Mouse (Mus musculus) forebrain, embryonic 13.5 days (tissue): ENCODE results near the gene Wdr89. TPM values are rescaled to one million over a fixed set of nuclear protein-coding genes. Genes with fewer than 3 reads are reported as not detected.
A peak's percentile ranks its signal among the peaks of the same experiment; 100 is the strongest.
"Not testable (repeated sequence)": the region's sequence is repeated elsewhere in the genome, so short reads cannot be mapped to it uniquely, and the experiment has no call there.

ENCODE experiments used
- ATAC-seq: fragments of 200-750 bp; cut with Nextera tagmentation; 2 replicates; pipeline ENCODE4 v1.8.0; 2017
- H3K27ac ChIP-seq: fragments of 300-500 bp; sonication (generic); 2 replicates; pipeline ENCODE4 v1.5.1; 2015; ENCODE audit warnings: inconsistent platforms, mild to moderate bottlenecking, moderate library complexity
- H3K27me3 ChIP-seq: fragments of 300-500 bp; sonication (generic); 2 replicates; pipeline ENCODE4 v1.6.1; 2015; ENCODE audit warnings: mild to moderate bottlenecking, inconsistent platforms
- H3K36me3 ChIP-seq: fragments of 300-500 bp; sonication (generic); 2 replicates; pipeline ENCODE4 v1.6.1; 2015; ENCODE audit warnings: mild to moderate bottlenecking, inconsistent platforms; ENCODE audit not compliant: poor library complexity, severe bottlenecking
- H3K4me1 ChIP-seq: fragments of 300-500 bp; sonication (generic); 2 replicates; pipeline ENCODE4 v1.6.1; 2015; ENCODE audit warnings: inconsistent platforms
- H3K4me2 ChIP-seq: fragments of 300-500 bp; sonication (generic); 2 replicates; pipeline ENCODE4 v1.6.1; 2015; ENCODE audit warnings: inconsistent platforms, mild to moderate bottlenecking, moderate library complexity
- H3K4me3 ChIP-seq: fragments of 300-500 bp; sonication (generic); 2 replicates; pipeline ENCODE4 v1.5.1; 2015; ENCODE audit warnings: mild to moderate bottlenecking, inconsistent platforms
- H3K9ac ChIP-seq: fragments of 300-500 bp; sonication (generic); 2 replicates; pipeline ENCODE4 v1.6.1; 2015; ENCODE audit warnings: mild to moderate bottlenecking, inconsistent platforms
- H3K9me3 ChIP-seq: fragments of 300-500 bp; sonication (generic); replicated peaks from 2 replicates; pipeline ENCODE4 v1.6.1; 2016; ENCODE audit warnings: inconsistent platforms
- WGBS: fragments of 180-500 bp; shearing (Covaris S2); methylation state at CpG from one replicate; pipeline ENCODE4 v1.1.7; 2015; 5-methylcytosine and 5-hydroxymethylcytosine counted together
- polyA plus RNA-seq: library from polyadenylated mRNA; unstranded; fragments of >200 nt; fragmentation: Nextera tagmentation; extraction: Ambion mirVana; gene quantifications from 2 replicates; pipeline ENCODE4 v1.2.1, GENCODE M21; 2015

The Wdr89 gene
- polyA plus RNA-seq, 1 experiment from 2014 or later: 8.4 TPM

- Histone ChIP-seq H3K27me3 (no peaks in the 10 kb centered on the region), H3K4me1 (no peaks in the 10 kb centered on the region), H3K4me2 (no peak overlapping the region), H3K4me3 (no peak overlapping the region), H3K9ac (no peak overlapping the region), H3K9me3 (0 out of 2 replicates have a peak, but pooled peaks cover 6% of the 10 kb centered on the region), H3K36me3 (no peaks in the 10 kb centered on the region), H3K27ac (no peak overlapping the region)
- WGBS: 92% methylated on average over 2 of the region's 2 CpGs
- no peak for ATAC-seq
These were observed 19.7 kb upstream of the Wdr89 start for GRCm38 (mm10) chr12:75689003-75689402.

- H3K27me3 ChIP-seq: no peaks in the 10 kb centered on the region
- ATAC-seq: no peak
- no peak overlapping the region for H3K27ac ChIP-seq
- H3K4me3 ChIP-seq: no peak overlapping the region
- H3K9me3 ChIP-seq: no peaks in the 10 kb centered on the region
- no peak overlapping the region for H3K4me2 ChIP-seq
- H3K9ac ChIP-seq: no peak overlapping the region
- WGBS: 79% methylated on average over 4 of the region's 4 CpGs
- no peaks in the 10 kb centered on the region for H3K4me1 ChIP-seq
- H3K36me3 ChIP-seq: no peaks in the 10 kb centered on the region
These were observed 18.0 kb upstream of the Wdr89 start for GRCm38 (mm10) chr12:75687314-75687713.

GRCm38 (mm10) chr12:75684026-75684425, 14.7 kb upstream of the Wdr89 start:
- not testable (repeated sequence) for H3K9me3 ChIP-seq, H3K27ac ChIP-seq, H3K4me3 ChIP-seq, H3K4me2 ChIP-seq, H3K4me1 ChIP-seq, H3K27me3 ChIP-seq, ATAC-seq, H3K36me3 ChIP-seq, H3K9ac ChIP-seq
- 87% methylated on average over 4 of the region's 4 CpGs for WGBS

- WGBS: 95% methylated on average over 4 of the region's 4 CpGs
- H3K9ac ChIP-seq: no peak overlapping the region
These were observed 14.3 kb upstream of the Wdr89 start for GRCm38 (mm10) chr12:75683598-75683997.

GRCm38 (mm10) chr12:75682842-75683241, 13.5 kb upstream of the Wdr89 start:
- 80% methylated on average over 2 of the region's 2 CpGs for WGBS
- ATAC-seq: no peak
- H3K27ac ChIP-seq: no peak overlapping the region

More at GRCm38 (mm10) chr12:75683598-75683997, 14.3 kb upstream of the Wdr89 start:
- H3K36me3 ChIP-seq: no peaks in the 10 kb centered on the region
- H3K4me1 ChIP-seq: no peaks in the 10 kb centered on the region
- no peaks in the 10 kb centered on the region for H3K9me3 ChIP-seq
- ATAC-seq: no peak
- no peak overlapping the region for H3K27ac ChIP-seq
- no peak overlapping the region for H3K4me3 ChIP-seq
- H3K4me2 ChIP-seq: no peak overlapping the region
- no peaks in the 10 kb centered on the region for H3K27me3 ChIP-seq

GRCm38 (mm10) chr12:75681101-75681500, 11.8 kb upstream of the Wdr89 start:
- no peak overlapping the region for H3K27ac ChIP-seq
- H3K4me3 ChIP-seq: no peak overlapping the region
- no peak for ATAC-seq
- H3K4me1 ChIP-seq: no peaks in the 10 kb centered on the region
- WGBS: 90% methylated on average over 4 of the region's 4 CpGs
- H3K36me3 ChIP-seq: no peaks in the 10 kb centered on the region
- no peak overlapping the region for H3K4me2 ChIP-seq
- no peaks in the 10 kb centered on the region for H3K9me3 ChIP-seq
- H3K27me3 ChIP-seq: no peaks in the 10 kb centered on the region
- no peak overlapping the region for H3K9ac ChIP-seq

More at GRCm38 (mm10) chr12:75682842-75683241, 13.5 kb upstream of the Wdr89 start:
- Histone ChIP-seq H3K9me3 (no peaks in the 10 kb centered on the region), H3K4me2 (no peak overlapping the region), H3K36me3 (no peaks in the 10 kb centered on the region), H3K4me1 (no peaks in the 10 kb centered on the region), H3K27me3 (no peaks in the 10 kb centered on the region), H3K9ac (no peak overlapping the region), H3K4me3 (no peak overlapping the region)

- 93% methylated on average over 4 of the region's 4 CpGs for WGBS
- Histone ChIP-seq H3K27me3 (no peaks in the 10 kb centered on the region), H3K36me3 (no peaks in the 10 kb centered on the region), H3K4me2 (no peak overlapping the region), H3K4me3 (no peak overlapping the region), H3K27ac (no peak overlapping the region), H3K9ac (no peak overlapping the region), H3K4me1 (no peaks in the 10 kb centered on the region), H3K9me3 (no peaks in the 10 kb centered on the region)
- ATAC-seq: no peak
These were observed 9.1 kb upstream of the Wdr89 start for GRCm38 (mm10) chr12:75678393-75678792.

GRCm38 (mm10) chr12:75672630-75673029, 3.3 kb upstream of the Wdr89 start:
- Histone ChIP-seq H3K27ac (no peak overlapping the region), H3K27me3 (no peaks in the 10 kb centered on the region), H3K4me2 (no peak overlapping the region), H3K4me3 (no peak overlapping the region), H3K4me1 (peaks cover 17% of the 10 kb centered on the region), H3K36me3 (no peaks in the 10 kb centered on the region), H3K9me3 (no peaks in the 10 kb centered on the region), H3K9ac (no peak overlapping the region)
- no peak for ATAC-seq
- 97% methylated on average over 4 of the region's 4 CpGs for WGBS

- Histone ChIP-seq H3K9ac (no peak overlapping the region), H3K27ac (no peak overlapping the region), H3K4me1 (peaks cover 17% of the 10 kb centered on the region), H3K27me3 (no peaks in the 10 kb centered on the region), H3K9me3 (no peaks in the 10 kb centered on the region), H3K36me3 (no peaks in the 10 kb centered on the region), H3K4me3 (no peak overlapping the region), H3K4me2 (no peak overlapping the region)
- 90% methylated on average over 3 of the region's 3 CpGs for WGBS
- no peak for ATAC-seq
These were observed 2.5 kb upstream of the Wdr89 start for GRCm38 (mm10) chr12:75671759-75672315.

GRCm38 (mm10) chr12:75670611-75671010, 1.3 kb upstream of the Wdr89 start:
- H3K9ac ChIP-seq: peak overlapping the region; percentile 49; the same call in 1 of the 2 replicates
- peak overlapping the region; percentile 70 for H3K4me2 ChIP-seq
- no peaks in the 10 kb centered on the region for H3K36me3 ChIP-seq
- 90% methylated on average over 6 of the region's 6 CpGs for WGBS
- H3K27me3 ChIP-seq: no peaks in the 10 kb centered on the region
- peak overlapping the region; percentile 68 for H3K4me3 ChIP-seq
- H3K27ac ChIP-seq: no peak overlapping the region
- peaks cover 17% of the 10 kb centered on the region for H3K4me1 ChIP-seq
- no peak for ATAC-seq
- no peaks in the 10 kb centered on the region for H3K9me3 ChIP-seq

- Histone ChIP-seq H3K27ac (peak overlapping the region; percentile 79), H3K4me3 (peak overlapping the region; percentile 68), H3K4me1 (peaks cover 17% of the 10 kb centered on the region), H3K36me3 (no peaks in the 10 kb centered on the region), H3K4me2 (peak overlapping the region; percentile 82), H3K9ac (peak overlapping the region; percentile 80), H3K9me3 (no peaks in the 10 kb centered on the region), H3K27me3 (no peaks in the 10 kb centered on the region)
- no peak for ATAC-seq
- 3% methylated on average over 9 of the region's 9 CpGs for WGBS
These were observed 450 bp downstream of the Wdr89 start for GRCm38 (mm10) chr12:75668916-75669257.

- Histone ChIP-seq H3K9me3 (no peaks in the 10 kb centered on the region), H3K36me3 (no peaks in the 10 kb centered on the region), H3K4me3 (no peak overlapping the region), H3K27me3 (no peaks in the 10 kb centered on the region), H3K4me2 (0 out of 2 replicates have a peak overlapping the region, but pooled peaks have one; percentile 82), H3K27ac (no peak overlapping the region), H3K9ac (no peak overlapping the region), H3K4me1 (peaks cover 17% of the 10 kb centered on the region)
- WGBS: 92% methylated on average over 2 of the region's 2 CpGs
- no peak for ATAC-seq
These were observed 1.1 kb downstream of the Wdr89 start for GRCm38 (mm10) chr12:75668221-75668620.

GRCm38 (mm10) chr12:75666939-75667338, 2.4 kb downstream of the Wdr89 start:
- no peak overlapping the region for H3K4me2 ChIP-seq
- H3K4me1 ChIP-seq: peaks cover 17% of the 10 kb centered on the region
- no peak overlapping the region for H3K9ac ChIP-seq
- H3K27ac ChIP-seq: no peak overlapping the region
- H3K27me3 ChIP-seq: no peaks in the 10 kb centered on the region
- no peaks in the 10 kb centered on the region for H3K36me3 ChIP-seq
- no peaks in the 10 kb centered on the region for H3K9me3 ChIP-seq
- no peak overlapping the region for H3K4me3 ChIP-seq
- ATAC-seq: no peak
